Mouse (Mus musculus): ENCODE measurements around the gene Slc37a1.

DNA sequence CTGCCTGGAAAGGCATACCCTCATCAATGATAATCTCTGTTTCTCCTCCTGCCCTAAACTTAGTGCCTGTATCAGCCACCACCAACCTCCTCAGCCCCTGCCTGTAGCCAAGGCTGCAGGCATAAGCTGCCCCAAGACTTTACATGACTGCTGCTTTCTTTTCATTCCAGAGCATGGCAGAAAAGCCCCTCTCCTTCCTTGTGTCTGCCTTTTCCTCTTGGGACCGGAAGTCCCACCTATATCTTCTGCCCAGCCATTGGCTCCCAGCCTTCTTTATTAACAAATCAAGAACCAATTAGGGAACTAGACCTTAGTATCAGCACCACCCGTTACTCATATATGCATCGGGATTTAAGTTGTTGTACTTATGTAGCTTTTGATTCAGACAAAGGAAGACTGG is 624 bp downstream of the Slc37a1 start:
- TF ChIP-seq CTCF (IDR thresholded peaks at IDR 0.05; ENCODE audit: low read depth), result no peak
- no peak for TF ChIP-seq EP300 (IDR thresholded peaks at IDR 0.05; ENCODE audit: low read depth)

Data from liver, postnatal 0 days (tissue).